8 mouse cellular contexts compared by ENCODE assay signal in the genomic region with DNA sequence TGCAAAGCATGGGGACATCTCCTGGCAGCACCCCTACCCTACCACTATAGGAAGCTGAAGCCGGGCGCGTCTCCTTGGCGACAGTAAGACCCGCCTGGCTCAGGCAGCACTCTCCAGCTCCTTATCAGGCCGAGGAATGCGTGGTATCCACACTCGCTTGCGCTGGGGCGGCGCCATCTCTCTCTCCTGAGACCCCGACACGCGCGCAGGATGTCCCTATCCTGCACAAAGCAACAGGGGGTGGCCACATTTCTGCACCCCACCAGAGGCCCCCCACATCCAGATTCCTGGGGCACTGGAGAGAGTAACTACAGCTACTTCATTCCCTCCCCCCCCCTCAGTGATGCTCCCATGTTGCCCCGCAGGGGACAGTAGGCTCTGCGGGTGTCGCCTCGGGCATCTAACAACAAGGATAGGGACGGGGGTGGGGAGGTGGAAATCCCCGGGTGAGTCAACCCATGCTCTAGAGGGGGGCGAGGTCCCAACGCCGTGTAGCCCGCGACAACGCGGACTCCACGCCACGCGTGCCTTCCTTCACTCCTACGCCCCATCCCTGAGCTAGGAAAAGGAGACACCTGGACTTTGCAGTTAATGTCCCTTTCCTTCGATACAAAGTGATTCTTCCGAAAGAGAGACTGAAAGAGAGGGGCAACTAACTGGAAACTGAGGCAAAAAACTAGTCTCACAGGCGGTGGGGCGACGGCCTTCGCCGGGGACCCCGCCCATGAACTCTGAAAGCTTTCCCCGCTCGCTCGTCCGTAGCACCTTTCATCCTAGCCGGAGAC. TPM values are rescaled to one million over a fixed set of nuclear protein-coding genes. Genes with fewer than 3 reads are reported as not detected.
DNase-seq lines count a peak whose midpoint lies in the region; ATAC-seq and TF ChIP-seq lines count a peak whose summit lies in the region.

No protein-coding gene starts in this region.

- intact Hi-C loops in heart, postnatal 25 days (cut with DNase I) = loop anchor here (2.0 kb wide), 1 partner anchor 25 kb away; no protein-coding TSS in a partner anchor

- peaks cover 0 to 11% of the 10 kb centered on the region in 2 experiments; a peak in 2 of 4 replicates for H3K36me3 ChIP-seq in MEL (ENCODE audit: control insufficient read depth in 1 of 2, insufficient read depth in 2 of 2, low read length in 2 of 2)
- no peaks in the 10 kb centered on the region; the same call in 1 of the 2 replicates for H3K36me3 ChIP-seq in embryonic facial prominence, embryonic 14.5 days (ENCODE audit: control insufficient read depth, insufficient read depth, low read length)
- H3K36me3 ChIP-seq in midbrain, embryonic 16.5 days (ENCODE audit: control insufficient read depth, insufficient read depth, low read length) = no peaks in the 10 kb centered on the region

- peaks cover 8 to 36% of the 10 kb centered on the region in 2 experiments for H3K4me1 ChIP-seq in MEL (ENCODE audit: control insufficient read depth in 1 of 2, insufficient read depth in 2 of 2, low read length in 2 of 2)
- peaks cover 31% of the 10 kb centered on the region for H3K4me1 ChIP-seq in embryonic facial prominence, embryonic 14.5 days (ENCODE audit: control insufficient read depth, insufficient read depth, low read length)
- peaks cover 11% of the 10 kb centered on the region; the same call in 1 of the 2 replicates for H3K4me1 ChIP-seq in midbrain, embryonic 16.5 days (ENCODE audit: control insufficient read depth, insufficient read depth, low read length)

- peak; percentile 18 for DNase-seq in gastrocnemius, adult 18-20 months (ENCODE audit: low spot score)
- DNase-seq in gastrocnemius, postnatal 25 days = no peak
- DNase-seq in MEL (ENCODE audit: low read depth, low spot score) = peak; percentile 95
- peak; percentile 83 for DNase-seq in embryonic facial prominence, embryonic 14.5 days (ENCODE audit: low spot score)
- peak; percentile 34 for DNase-seq in heart, postnatal 25 days (ENCODE audit: low spot score)
- DNase-seq in liver = peak; percentile 67
- DNase-seq in thymus, postnatal 25 days = peak; percentile 25

- no peaks in the 10 kb centered on the region for H3K9me3 ChIP-seq in MEL (replicated peaks; ENCODE audit: insufficient read depth, low read length)
- H3K9me3 ChIP-seq in embryonic facial prominence, embryonic 14.5 days (ENCODE audit: control insufficient read depth, low read length) = no peaks in the 10 kb centered on the region
- no peaks in the 10 kb centered on the region for H3K9me3 ChIP-seq in midbrain, embryonic 16.5 days (replicated peaks; ENCODE audit: control insufficient read depth, low read length, poor library complexity, severe bottlenecking)

- no peaks in the 10 kb centered on the region for H3K27me3 ChIP-seq in MEL (ENCODE audit: control insufficient read depth in 1 of 2, insufficient read depth in 2 of 2, low read length in 2 of 2)
- H3K27me3 ChIP-seq in embryonic facial prominence, embryonic 14.5 days (replicated peaks; ENCODE audit: control insufficient read depth, insufficient read depth, low read length) = no peaks in the 10 kb centered on the region
- no peaks in the 10 kb centered on the region for H3K27me3 ChIP-seq in midbrain, embryonic 16.5 days (ENCODE audit: control insufficient read depth, insufficient read depth, low read depth, low read length)

- peak in 1 of 3 experiments; percentile 11; a peak in 1 of 6 replicates for TF ChIP-seq CTCF in MEL (IDR thresholded peaks at IDR 0.05 in 2 of 3, conservative IDR thresholded peaks at IDR 0.05 in 1 of 3; ENCODE audit: control insufficient read depth in 1 of 3, insufficient read depth in 1 of 3, low read depth in 2 of 3, low read length in 3 of 3, poor library complexity in 1 of 3, severe bottlenecking in 1 of 3)

- H3K9ac ChIP-seq in MEL (ENCODE audit: control insufficient read depth, low read depth, low read length, poor library complexity, severe bottlenecking) = peak overlapping the region; percentile 74
- peak overlapping the region; percentile 91 for H3K9ac ChIP-seq in embryonic facial prominence, embryonic 14.5 days (ENCODE audit: low read depth, low read length)
- H3K9ac ChIP-seq in midbrain, embryonic 16.5 days (ENCODE audit: low read depth, low read length) = peak overlapping the region; percentile 78

- H3K4me2 ChIP-seq in embryonic facial prominence, embryonic 14.5 days (ENCODE audit: low read depth, low read length) = peak overlapping the region; percentile 82
- peak overlapping the region; percentile 98 for H3K4me2 ChIP-seq in midbrain, embryonic 16.5 days (ENCODE audit: low read length)

- peak overlapping the region; percentile 64 to 73 for H3K4me3 ChIP-seq in MEL (ENCODE audit: control insufficient read depth in 1 of 2, insufficient read depth in 1 of 2, low read depth in 2 of 2, low read length in 2 of 2)
- peak overlapping the region; percentile 87 for H3K4me3 ChIP-seq in embryonic facial prominence, embryonic 14.5 days (ENCODE audit: low read depth, low read length)
- H3K4me3 ChIP-seq in midbrain, embryonic 16.5 days (ENCODE audit: low read depth, low read length) = peak overlapping the region; percentile 81

- H3K79me2 ChIP-seq in MEL (ENCODE audit: control insufficient read depth, insufficient read depth, low read length, poor library complexity) = no peaks in the 10 kb centered on the region; the same call in 1 of the 2 replicates

- TF ChIP-seq EP300 in MEL (IDR thresholded peaks at IDR 0.05; ENCODE audit: low read depth in 1 of 2, low read length in 2 of 2) = no peak; a peak in 2 of 4 replicates

- H3K27ac ChIP-seq in MEL (ENCODE audit: control insufficient read depth, low read depth, low read length) = peak overlapping the region; percentile 15; the same call in 1 of the 2 replicates
- peak overlapping the region; percentile 98 for H3K27ac ChIP-seq in embryonic facial prominence, embryonic 14.5 days (replicated peaks; ENCODE audit: low read depth, low read length)
- H3K27ac ChIP-seq in midbrain, embryonic 16.5 days (ENCODE audit: low read length) = no peak overlapping the region

- TF ChIP-seq RAD21 in MEL (IDR thresholded peaks at IDR 0.05; ENCODE audit: low read depth, low read length) = no peak

- peak in 1 of 2 experiments; percentile 44; a peak in 1 of 4 replicates for TF ChIP-seq POLR2A in MEL (IDR thresholded peaks at IDR 0.05; ENCODE audit: control insufficient read depth in 1 of 2, insufficient read depth in 1 of 2, low read depth in 1 of 2, low read length in 2 of 2, poor library complexity in 1 of 2)

- ATAC-seq in embryonic facial prominence, embryonic 14.5 days (ENCODE audit: low read depth) = 0 out of 2 replicates have a peak, but pooled peaks have one; percentile 9
- ATAC-seq in midbrain, embryonic 16.5 days = peak; percentile 61; the same call in 1 of the 2 replicates

- WGBS in embryonic facial prominence, embryonic 14.5 days = 0% methylated on average over 36 of the region's 45 CpGs
- under 1% methylated on average over 43 of the region's 45 CpGs for WGBS in midbrain, embryonic 16.5 days

RNA-seq across cellular contexts. Expression of a gene that starts 1.0 kb away (rescaled TPM):
- total RNA-seq in gastrocnemius, adult 18-20 months (2021) = 1 to 10 TPM in 1 of 2 experiments, under 1 TPM in 1; 0.68 to 1.9 TPM
- total RNA-seq in gastrocnemius, postnatal 25 days (2021) = 1 to 10 TPM; 2.3 to 3.6 TPM
- 6.4 and 6.6 TPM in 2 replicates for total RNA-seq in MEL (2012; rRNA removed)
- polyA plus RNA-seq in MEL (2012; ENCODE audit: insufficient read depth in 1 of 2, insufficient read length in 2 of 2, low read depth in 1 of 2, low replicate concordance in 2 of 2, missing spikeins in 1 of 2) = 10 to 100 TPM in 1 of 2 experiments, not detected in 1; 27.4 TPM
- 54.5 and 59.6 TPM in 2 replicates for polyA plus RNA-seq in embryonic facial prominence, embryonic 14.5 days (2014; fragmentation: Nextera tagmentation; extraction: Ambion mirVana)
- total RNA-seq in heart, postnatal 25 days (2021) = 1 to 10 TPM; 4.2 to 6.7 TPM
- polyA plus RNA-seq in midbrain, embryonic 16.5 days (2015; fragmentation: Nextera tagmentation; extraction: Ambion mirVana) = 9.7 and 10.3 TPM in 2 replicates

RNA-seq across cellular contexts. Expression of a gene that starts 15.9 kb away (rescaled TPM):
- 1 to 10 TPM; 6.0 to 6.7 TPM for total RNA-seq in gastrocnemius, adult 18-20 months (2021)
- 10 to 100 TPM in 1 of 2 experiments, 1 to 10 TPM in 1; 6.5 to 10.5 TPM for total RNA-seq in gastrocnemius, postnatal 25 days (2021)
- total RNA-seq in MEL (2012; rRNA removed) = 412 and 448 TPM in 2 replicates
- polyA plus RNA-seq in MEL (2012; ENCODE audit: insufficient read depth in 1 of 2, insufficient read length in 2 of 2, low read depth in 1 of 2, low replicate concordance in 2 of 2, missing spikeins in 1 of 2) = 1,000 to 10,000 TPM in 1 of 2 experiments, 100 to 1,000 TPM in 1; 681 to 1,953 TPM
- 46.8 and 56.5 TPM in 2 replicates for polyA plus RNA-seq in embryonic facial prominence, embryonic 14.5 days (2014; fragmentation: Nextera tagmentation; extraction: Ambion mirVana)
- 10 to 100 TPM; 12.4 to 12.7 TPM for total RNA-seq in heart, postnatal 25 days (2021)
- 67.7 and 71.7 TPM in 2 replicates for polyA plus RNA-seq in midbrain, embryonic 16.5 days (2015; fragmentation: Nextera tagmentation; extraction: Ambion mirVana)

RNA-seq across cellular contexts. Expression of a gene that starts 26.9 kb away (rescaled TPM):
- 10 to 100 TPM; 57.9 to 58.8 TPM for total RNA-seq in gastrocnemius, adult 18-20 months (2021)
- total RNA-seq in gastrocnemius, postnatal 25 days (2021) = 10 to 100 TPM; 61.9 to 62.8 TPM
- 280 and 282 TPM in 2 replicates for total RNA-seq in MEL (2012; rRNA removed)
- polyA plus RNA-seq in MEL (2012; ENCODE audit: insufficient read depth in 1 of 2, insufficient read length in 2 of 2, low read depth in 1 of 2, low replicate concordance in 2 of 2, missing spikeins in 1 of 2) = 100 to 1,000 TPM in 1 of 2 experiments, not detected in 1; 474 TPM
- polyA plus RNA-seq in embryonic facial prominence, embryonic 14.5 days (2014; fragmentation: Nextera tagmentation; extraction: Ambion mirVana) = 110 and 119 TPM in 2 replicates
- total RNA-seq in heart, postnatal 25 days (2021) = 100 to 1,000 TPM; 143 to 144 TPM
- 101 and 104 TPM in 2 replicates for polyA plus RNA-seq in midbrain, embryonic 16.5 days (2015; fragmentation: Nextera tagmentation; extraction: Ambion mirVana)

RNA-seq across cellular contexts. Expression of a gene that starts 40.2 kb away (rescaled TPM):
- total RNA-seq in gastrocnemius, adult 18-20 months (2021) = 1 to 10 TPM; 1.6 to 3.0 TPM
- total RNA-seq in gastrocnemius, postnatal 25 days (2021) = 1 to 10 TPM; 1.6 to 3.0 TPM
- total RNA-seq in MEL (2012; rRNA removed) = 24.4 and 26.0 TPM in 2 replicates
- 10 to 100 TPM in 1 of 2 experiments, not detected in 1; 31.0 TPM for polyA plus RNA-seq in MEL (2012; ENCODE audit: insufficient read depth in 1 of 2, insufficient read length in 2 of 2, low read depth in 1 of 2, low replicate concordance in 2 of 2, missing spikeins in 1 of 2)
- 18.6 and 20.0 TPM in 2 replicates for polyA plus RNA-seq in embryonic facial prominence, embryonic 14.5 days (2014; fragmentation: Nextera tagmentation; extraction: Ambion mirVana)
- total RNA-seq in heart, postnatal 25 days (2021) = 1 to 10 TPM; 7.7 to 9.6 TPM
- 3.0 and 3.1 TPM in 2 replicates for polyA plus RNA-seq in midbrain, embryonic 16.5 days (2015; fragmentation: Nextera tagmentation; extraction: Ambion mirVana)

RNA-seq across cellular contexts. Expression of a gene that starts 53.5 kb away (rescaled TPM):
- total RNA-seq in gastrocnemius, adult 18-20 months (2021) = 1 to 10 TPM; 1.4 to 2.8 TPM
- 1 to 10 TPM; 1.0 to 1.6 TPM for total RNA-seq in gastrocnemius, postnatal 25 days (2021)
- 259 and 260 TPM in 2 replicates for total RNA-seq in MEL (2012; rRNA removed)
- 100 to 1,000 TPM; 193 to 268 TPM for polyA plus RNA-seq in MEL (2012; ENCODE audit: insufficient read depth in 1 of 2, insufficient read length in 2 of 2, low read depth in 1 of 2, low replicate concordance in 2 of 2, missing spikeins in 1 of 2)
- polyA plus RNA-seq in embryonic facial prominence, embryonic 14.5 days (2014; fragmentation: Nextera tagmentation; extraction: Ambion mirVana) = 0.65 and 0.69 TPM in 2 replicates
- under 1 TPM; 0.26 to 0.64 TPM for total RNA-seq in heart, postnatal 25 days (2021)
- polyA plus RNA-seq in midbrain, embryonic 16.5 days (2015; fragmentation: Nextera tagmentation; extraction: Ambion mirVana) = 0.24 TPM in 1 of 2 replicates, not detected in the other

Comparison
In these comparisons a context has a peak if more than half of its experiments do, and no peak if none do; other contexts are left out.
1. RNA of a gene that starts 15.9 kb away (total RNA-seq): 412 to 448 TPM in MEL; 12.4 to 12.7 TPM in heart, postnatal 25 days, 6.5 to 10.5 TPM in gastrocnemius, postnatal 25 days and 6.0 to 6.7 TPM in gastrocnemius, adult 18-20 months; every median in the first group is over 10 times any median in the second.
2. Peak in every context shown above with its lines, with median percentiles within 50 percentile points of each other: H3K4me3 ChIP-seq and H3K9ac ChIP-seq.